Mouse (Mus musculus): ENCODE data around the gene Cnnm3.

DNA sequence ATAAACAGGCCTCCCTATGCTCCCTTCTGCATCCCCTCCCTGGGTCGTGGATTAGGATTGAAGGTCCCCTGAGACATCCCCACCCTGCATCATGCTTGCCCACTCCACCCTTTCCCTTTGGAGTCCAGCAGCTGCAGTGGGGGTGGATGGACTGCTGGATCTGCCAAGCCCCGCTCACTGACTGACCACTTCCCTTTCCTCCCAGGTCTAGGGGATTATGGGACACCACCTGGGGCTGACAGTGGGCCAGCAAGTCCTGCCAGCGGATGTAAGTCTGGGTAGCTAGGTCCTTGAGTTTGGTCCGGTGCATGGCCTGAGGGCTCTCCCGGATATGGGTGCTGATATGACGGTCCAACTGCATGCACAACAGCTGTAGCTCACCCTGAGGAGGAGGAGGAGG, 52.4 kb downstream of the Cnnm3 start:
- no peak for TF ChIP-seq CTCF (IDR thresholded peaks at IDR 0.05; ENCODE audit: borderline replicate concordance, insufficient read depth, low read length)
- TF ChIP-seq POLR2A (IDR thresholded peaks at IDR 0.05; ENCODE audit: low read depth, low read length): no peak
